Mouse (Mus musculus): Measurements from ENCODE around the gene Zfp866. TPM values are rescaled to one million over a fixed set of nuclear protein-coding genes. Genes with fewer than 3 reads are reported as not detected.
A peak's percentile ranks its signal among the peaks of the same experiment; 100 is the strongest.

The Zfp866 gene
- total and polyA plus RNA-seq, 3 experiments = 14.3 to 16.0 (median 14.4) TPM

GRCm38 (mm10) chr8:69837057-69837682 is 46.2 kb upstream of the Zfp866 start:
- TF ChIP-seq RCOR1 (conservative IDR thresholded peaks at IDR 0.05; ENCODE audit: low read depth, low read length) = no peak
- Histone ChIP-seq H3K36me3 (replicated peaks in 1 of 2; ENCODE audit: control insufficient read depth in 1 of 2, insufficient read depth in 1 of 2, low read length in 1 of 2) (peaks cover 0 to 7% of the 10 kb centered on the region in 2 experiments), H3K27me3 (replicated peaks) (no peaks in the 10 kb centered on the region), H3K9ac (ENCODE audit: insufficient read depth, low read depth) (no peak overlapping the region), H3K4me2 (ENCODE audit: insufficient read depth, low read depth, poor library complexity, severe bottlenecking) (no peak overlapping the region), H3K79me2 (replicated peaks; ENCODE audit: control insufficient read depth, extremely low read depth, insufficient read depth, poor library complexity, severe bottlenecking) (no peaks in the 10 kb centered on the region), H3K27ac (ENCODE audit: insufficient read depth, low read depth) (no peak overlapping the region), H3K4me3 (replicated peaks in 1 of 3; ENCODE audit: low read depth in 2 of 3, low read length in 2 of 3, poor library complexity in 1 of 3) (no peak overlapping the region), H3K9me3 (replicated peaks; ENCODE audit: low read length) (no peaks in the 10 kb centered on the region), H3K4me1 (ENCODE audit: control insufficient read depth in 1 of 2, insufficient read depth in 2 of 2) (peaks cover 0 to 7% of the 10 kb centered on the region in 2 experiments; a peak in 2 of 4 replicates)
- no peak for DNase-seq (ENCODE audit: extremely low read depth)
- dilution Hi-C loops (cut with MboI; ENCODE audit: extremely low pct_ligation_motif_present, extremely low pct_unique_long_range_greater_than_20kb, low sequenced_read_pairs) = no loop called here
- in situ Hi-C loops (cut with MboI; ENCODE audit: low pct_ligation_motif_present, low pct_unique_long_range_greater_than_20kb, low sequenced_read_pairs) = no loop called here

- H3K9me3 ChIP-seq (replicated peaks; ENCODE audit: low read length) = no peaks in the 10 kb centered on the region
- in situ Hi-C loops (cut with MboI; ENCODE audit: low pct_ligation_motif_present, low pct_unique_long_range_greater_than_20kb, low sequenced_read_pairs) = no loop called here
- no peaks in the 10 kb centered on the region for H3K27me3 ChIP-seq (replicated peaks)
- H3K4me2 ChIP-seq (ENCODE audit: insufficient read depth, low read depth, poor library complexity, severe bottlenecking) = peak within 1 kb of the TSS; percentile 95
- DNase-seq (ENCODE audit: extremely low read depth) = peak; percentile 99
- H3K27ac ChIP-seq (ENCODE audit: insufficient read depth, low read depth) = 0 out of 2 replicates have a peak within 1 kb of the TSS, but pooled peaks have one; percentile 45
- no peak for TF ChIP-seq MYC (IDR thresholded peaks at IDR 0.05; ENCODE audit: low read depth, low read length)
- no peak for TF ChIP-seq ZNF384 (IDR thresholded peaks at IDR 0.05; ENCODE audit: low read depth, low read length)
- TF ChIP-seq E2F4 (IDR thresholded peaks at IDR 0.05; ENCODE audit: insufficient replicate concordance, low read depth, low read length) = no peak
- peak; percentile 88 for TF ChIP-seq BHLHE40 (IDR thresholded peaks at IDR 0.05; ENCODE audit: low read depth, low read length)
- no peak for TF ChIP-seq ETS1 (conservative IDR thresholded peaks at IDR 0.05; ENCODE audit: low read depth, low read length)
- no peak for TF ChIP-seq RCOR1 (conservative IDR thresholded peaks at IDR 0.05; ENCODE audit: low read depth, low read length)
- 0 out of 2 replicates have a peak, but pooled peaks have one; percentile 53 for TF ChIP-seq NELFE (IDR thresholded peaks at IDR 0.05; ENCODE audit: low read depth, low read length)
- TF ChIP-seq MAZ (IDR thresholded peaks at IDR 0.05; ENCODE audit: low read depth, low read length) = no peak
- peak in 1 of 2 experiments; percentile 11; a peak in 1 of 4 replicates for TF ChIP-seq CTCF (conservative IDR thresholded peaks at IDR 0.05 in 1 of 2, IDR thresholded peaks at IDR 0.05 in 1 of 2; ENCODE audit: low read depth in 2 of 2, low read length in 2 of 2)
- TF ChIP-seq MXI1 (IDR thresholded peaks at IDR 0.05; ENCODE audit: low read depth, low read length) = peak; percentile 38; the same call in 1 of the 2 replicates
- TF ChIP-seq TCF12 (IDR thresholded peaks at IDR 0.05; ENCODE audit: low read depth, low read length) = peak; percentile 49; the same call in 1 of the 2 replicates
- TF ChIP-seq CHD2 (IDR thresholded peaks at IDR 0.05; ENCODE audit: low read length) = 0 out of 2 replicates have a peak, but pooled peaks have one; percentile 15
- peak; percentile 64 for TF ChIP-seq MAX (IDR thresholded peaks at IDR 0.05; ENCODE audit: low read length)
- TF ChIP-seq SIN3A (IDR thresholded peaks at IDR 0.05; ENCODE audit: low read length) = peak; percentile 37; the same call in 1 of the 2 replicates
- peak; percentile 66 for TF ChIP-seq IRF4 (IDR thresholded peaks at IDR 0.05; ENCODE audit: low read depth, low read length)
- peak; percentile 94 for TF ChIP-seq NRF1 (IDR thresholded peaks at IDR 0.05; ENCODE audit: low read depth, low read length)
- TF ChIP-seq POLR2A (IDR thresholded peaks at IDR 0.05; ENCODE audit: low read depth, low read length) = peak; percentile 45; the same call in 1 of the 2 replicates
- H3K36me3 ChIP-seq (replicated peaks in 1 of 2; ENCODE audit: control insufficient read depth in 1 of 2, insufficient read depth in 1 of 2, low read length in 1 of 2) = peaks cover 0 to 7% of the 10 kb centered on the region in 2 experiments
- peak within 1 kb of the TSS; percentile 64 to 92 (median 67) for H3K4me3 ChIP-seq (replicated peaks in 1 of 3; ENCODE audit: low read depth in 2 of 3, low read length in 2 of 3, poor library complexity in 1 of 3)
- no peaks in the 10 kb centered on the region for H3K79me2 ChIP-seq (replicated peaks; ENCODE audit: control insufficient read depth, extremely low read depth, insufficient read depth, poor library complexity, severe bottlenecking)
- dilution Hi-C loops (cut with MboI; ENCODE audit: extremely low pct_ligation_motif_present, extremely low pct_unique_long_range_greater_than_20kb, low sequenced_read_pairs) = no loop called here
- peaks cover 11 to 50% of the 10 kb centered on the region in 2 experiments for H3K4me1 ChIP-seq (ENCODE audit: control insufficient read depth in 1 of 2, insufficient read depth in 2 of 2)
- peak within 1 kb of the TSS; percentile 48 for H3K9ac ChIP-seq (ENCODE audit: insufficient read depth, low read depth)
Measured at GRCm38 (mm10) chr8:69832298-69832853, 41.4 kb upstream of the Zfp866 start, which contains the start of gene Pbx4. Gene Pbx4, plus strand, starts transcription at chr8:69832491.
